ENCODE assay signal across 11 mouse cellular contexts in the genomic region with DNA sequence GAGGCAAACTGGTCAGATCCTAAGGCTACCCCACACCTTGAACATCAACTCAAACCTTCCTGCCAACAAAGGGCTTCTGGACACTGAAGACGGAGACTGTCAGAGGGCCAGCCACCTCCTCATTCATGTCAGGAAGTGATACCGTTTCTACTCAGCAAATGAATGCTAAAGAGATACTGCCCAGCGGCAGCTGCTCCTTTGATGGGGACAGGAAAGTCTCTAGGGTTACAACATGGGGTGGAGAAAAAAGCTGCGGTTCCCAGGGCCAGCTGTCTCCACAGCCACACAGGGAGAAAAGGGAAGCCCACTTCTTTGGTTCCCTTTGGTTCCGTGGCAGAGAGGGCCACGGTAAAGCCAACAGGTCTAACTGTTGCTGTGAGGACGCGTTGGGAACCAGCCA. TPM values are rescaled to one million over a fixed set of nuclear protein-coding genes. Genes with fewer than 3 reads are reported as not detected.
A peak's percentile ranks its signal among the peaks of the same experiment; 100 is the strongest.
DNase-seq lines count a peak whose midpoint lies in the region; ATAC-seq and TF ChIP-seq lines count a peak whose summit lies in the region.
"Had no signal": no experiment of that assay in that cellular context is flagged by ENCODE, and none has a peak within 500 bp of the region (broad histone marks: within the 10 kb centered on the region; RNA-seq: fewer than 3 reads in every experiment).

No protein-coding gene starts in this region.

- H3K9me3 ChIP-seq in kidney, postnatal 0 days (replicated peaks; ENCODE audit: low read length), result no peaks in the 10 kb centered on the region
- H3K9me3 ChIP-seq in embryonic facial prominence, embryonic 15.5 days (replicated peaks), result no peaks in the 10 kb centered on the region
- no peaks in the 10 kb centered on the region for H3K9me3 ChIP-seq in lung, postnatal 0 days (ENCODE audit: low read length)
- H3K9me3 ChIP-seq: forebrain, embryonic 15.5 days had no signal

- TF ChIP-seq CTCF in kidney, postnatal 0 days (IDR thresholded peaks at IDR 0.05; ENCODE audit: low read depth), result no peak
- no peak for TF ChIP-seq CTCF in lung, postnatal 0 days (IDR thresholded peaks at IDR 0.05)

- H3K27me3 ChIP-seq in kidney, postnatal 0 days (ENCODE audit: insufficient read depth, low read length), result no peaks in the 10 kb centered on the region
- no peaks in the 10 kb centered on the region for H3K27me3 ChIP-seq in embryonic facial prominence, embryonic 15.5 days
- H3K27me3 ChIP-seq in lung, postnatal 0 days (replicated peaks; ENCODE audit: insufficient read depth, low read length), result no peaks in the 10 kb centered on the region
- H3K27me3 ChIP-seq: forebrain, embryonic 15.5 days had no signal

- H3K9ac ChIP-seq in kidney, postnatal 0 days (ENCODE audit: low read depth, low read length), result no peak overlapping the region
- H3K9ac ChIP-seq in embryonic facial prominence, embryonic 15.5 days, result no peak overlapping the region
- no peak overlapping the region for H3K9ac ChIP-seq in lung, postnatal 0 days (replicated peaks; ENCODE audit: low read depth)
- H3K9ac ChIP-seq: forebrain, embryonic 15.5 days had no signal

- peaks cover 33% of the 10 kb centered on the region for H3K4me1 ChIP-seq in kidney, postnatal 0 days (replicated peaks; ENCODE audit: insufficient read depth, low read length)
- peaks cover 57% of the 10 kb centered on the region for H3K4me1 ChIP-seq in brown adipose tissue, adult 24 weeks (ENCODE audit: control insufficient read depth, insufficient read depth, insufficient read length, low read length)
- H3K4me1 ChIP-seq in embryonic facial prominence, embryonic 15.5 days, result peaks cover 34% of the 10 kb centered on the region
- H3K4me1 ChIP-seq in lung, postnatal 0 days (ENCODE audit: insufficient read depth, low read depth, low read length), result peaks cover 36% of the 10 kb centered on the region

- no peak overlapping the region for H3K4me3 ChIP-seq in kidney, postnatal 0 days (replicated peaks; ENCODE audit: low read depth, low read length)
- no peak overlapping the region for H3K4me3 ChIP-seq in brown adipose tissue, adult 24 weeks (ENCODE audit: insufficient read depth, low read depth, low read length)
- no peak overlapping the region for H3K4me3 ChIP-seq in embryonic facial prominence, embryonic 15.5 days (replicated peaks)
- H3K4me3 ChIP-seq in lung, postnatal 0 days (ENCODE audit: low read depth, low read length), result no peak overlapping the region
- H3K4me3 ChIP-seq: forebrain, embryonic 15.5 days had no signal

- DNase-seq in kidney, postnatal 0 days (ENCODE audit: low spot score), result no peak
- DNase-seq in kidney, postnatal 36 days, result no peak
- no peak for DNase-seq in lung, postnatal 0 days (ENCODE audit: low spot score)
- no peak for DNase-seq in embryo, embryonic 10 days (ENCODE audit: low spot score)
- DNase-seq in layer of hippocampus, adult 9-10 months (ENCODE audit: low spot score), result no peak
- DNase-seq: cerebellum, postnatal 36 days; kidney, adult 9 months; right cerebral cortex, postnatal 25 days had no signal

- TF ChIP-seq EP300 in lung, postnatal 0 days (IDR thresholded peaks at IDR 0.05), result no peak

- H3K4me2 ChIP-seq in kidney, postnatal 0 days (ENCODE audit: low read length), result no peak overlapping the region
- no peak overlapping the region for H3K4me2 ChIP-seq in embryonic facial prominence, embryonic 15.5 days (replicated peaks)
- no peak overlapping the region for H3K4me2 ChIP-seq in lung, postnatal 0 days (replicated peaks; ENCODE audit: low read depth, low read length)
- H3K4me2 ChIP-seq: forebrain, embryonic 15.5 days had no signal

- ATAC-seq in kidney, postnatal 0 days (replicated peaks; ENCODE audit: low FRiP score, low read depth), result no peak
- no peak for ATAC-seq in embryonic facial prominence, embryonic 15.5 days (ENCODE audit: insufficient number of reproducible peaks, low FRiP score, low TSS enrichment, low read depth)
- no peak for ATAC-seq in lung, postnatal 0 days
- ATAC-seq: forebrain, embryonic 15.5 days had no signal

- H3K27ac ChIP-seq in kidney, postnatal 0 days, result peak overlapping the region; percentile 60; the same call in 1 of the 2 replicates
- peak overlapping the region; percentile 25; the same call in 1 of the 2 replicates for H3K27ac ChIP-seq in brown adipose tissue, adult 24 weeks (replicated peaks; ENCODE audit: low read depth, low read length)
- H3K27ac ChIP-seq in embryonic facial prominence, embryonic 15.5 days (replicated peaks), result 0 out of 2 replicates have a peak overlapping the region, but pooled peaks have one; percentile 23
- peak overlapping the region; percentile 54; the same call in 1 of the 2 replicates for H3K27ac ChIP-seq in lung, postnatal 0 days (ENCODE audit: low read length)
- H3K27ac ChIP-seq: forebrain, embryonic 15.5 days had no signal

- 0 out of 2 replicates have a peak, but pooled peaks cover 22% of the 10 kb centered on the region for H3K36me3 ChIP-seq in kidney, postnatal 0 days (ENCODE audit: insufficient read depth, low read length)
- H3K36me3 ChIP-seq in embryonic facial prominence, embryonic 15.5 days, result peaks cover 46% of the 10 kb centered on the region
- no peaks in the 10 kb centered on the region for H3K36me3 ChIP-seq in lung, postnatal 0 days (ENCODE audit: insufficient read depth, low read length)
- H3K36me3 ChIP-seq: forebrain, embryonic 15.5 days had no signal

- 59% methylated on average over 8 of the region's 8 CpGs for WGBS in kidney, postnatal 0 days
- WGBS in embryonic facial prominence, embryonic 15.5 days, result 76% methylated on average over 8 of the region's 8 CpGs
- 30% methylated on average over 8 of the region's 8 CpGs for WGBS in lung, postnatal 0 days

RNA-seq across cellular contexts. Expression of a gene that starts 19.5 kb away (rescaled TPM):
- polyA plus RNA-seq in kidney, postnatal 0 days (2015; fragmentation: Nextera tagmentation; extraction: Ambion mirVana), result 13.2 and 14.2 TPM in 2 replicates
- polyA plus RNA-seq in brown adipose tissue, adult 24 weeks (2012; ENCODE audit: insufficient read depth, insufficient read length, missing spikeins), result 4.0 and 5.4 TPM in 2 replicates
- polyA plus RNA-seq in embryonic facial prominence, embryonic 15.5 days (2015; fragmentation: Nextera tagmentation; extraction: Ambion mirVana), result 11.0 TPM in 2 replicates
- 21.3 and 23.2 TPM in 2 replicates for polyA plus RNA-seq in lung, postnatal 0 days (2015; fragmentation: Nextera tagmentation; extraction: Ambion mirVana)

RNA-seq across cellular contexts. Expression of a gene that starts 19.9 kb away (rescaled TPM):
- polyA plus RNA-seq in kidney, postnatal 0 days (2015; fragmentation: Nextera tagmentation; extraction: Ambion mirVana), result 39.8 and 40.6 TPM in 2 replicates
- 6.5 and 7.0 TPM in 2 replicates for polyA plus RNA-seq in brown adipose tissue, adult 24 weeks (2012; ENCODE audit: insufficient read depth, insufficient read length, missing spikeins)
- 59.6 and 65.4 TPM in 2 replicates for polyA plus RNA-seq in embryonic facial prominence, embryonic 15.5 days (2015; fragmentation: Nextera tagmentation; extraction: Ambion mirVana)
- 16.6 and 20.7 TPM in 2 replicates for polyA plus RNA-seq in lung, postnatal 0 days (2015; fragmentation: Nextera tagmentation; extraction: Ambion mirVana)

RNA-seq across cellular contexts. Expression of a gene that starts 31.3 kb away (rescaled TPM):
- polyA plus RNA-seq in kidney, postnatal 0 days (2015; fragmentation: Nextera tagmentation; extraction: Ambion mirVana), result 108 and 109 TPM in 2 replicates
- polyA plus RNA-seq in brown adipose tissue, adult 24 weeks (2012; ENCODE audit: insufficient read depth, insufficient read length, missing spikeins), result 22.6 and 36.6 TPM in 2 replicates
- 144 and 167 TPM in 2 replicates for polyA plus RNA-seq in embryonic facial prominence, embryonic 15.5 days (2015; fragmentation: Nextera tagmentation; extraction: Ambion mirVana)
- 77.7 and 78.0 TPM in 2 replicates for polyA plus RNA-seq in lung, postnatal 0 days (2015; fragmentation: Nextera tagmentation; extraction: Ambion mirVana)

RNA-seq across cellular contexts. Expression of a gene that starts 41.8 kb away (rescaled TPM):
- not detected in 2 replicates for polyA plus RNA-seq in kidney, postnatal 0 days (2015; fragmentation: Nextera tagmentation; extraction: Ambion mirVana)
- polyA plus RNA-seq in brown adipose tissue, adult 24 weeks (2012; ENCODE audit: insufficient read depth, insufficient read length, missing spikeins), result not detected in 2 replicates
- not detected in 2 replicates for polyA plus RNA-seq in embryonic facial prominence, embryonic 15.5 days (2015; fragmentation: Nextera tagmentation; extraction: Ambion mirVana)
- not detected in 2 replicates for polyA plus RNA-seq in lung, postnatal 0 days (2015; fragmentation: Nextera tagmentation; extraction: Ambion mirVana)
- polyA plus RNA-seq: forebrain, embryonic 15.5 days had no signal

RNA-seq across cellular contexts. Expression of a gene that starts 50.2 kb away (rescaled TPM):
- polyA plus RNA-seq in kidney, postnatal 0 days (2015; fragmentation: Nextera tagmentation; extraction: Ambion mirVana), result 2.9 and 3.6 TPM in 2 replicates
- polyA plus RNA-seq in brown adipose tissue, adult 24 weeks (2012; ENCODE audit: insufficient read depth, insufficient read length, missing spikeins), result not detected in 2 replicates
- polyA plus RNA-seq in embryonic facial prominence, embryonic 15.5 days (2015; fragmentation: Nextera tagmentation; extraction: Ambion mirVana), result 3.4 and 3.6 TPM in 2 replicates
- polyA plus RNA-seq in lung, postnatal 0 days (2015; fragmentation: Nextera tagmentation; extraction: Ambion mirVana), result 1.3 and 1.5 TPM in 2 replicates
